Mouse (Mus musculus): ENCODE measurements around the gene Enpp1.

Enpp1 gene

DNA sequence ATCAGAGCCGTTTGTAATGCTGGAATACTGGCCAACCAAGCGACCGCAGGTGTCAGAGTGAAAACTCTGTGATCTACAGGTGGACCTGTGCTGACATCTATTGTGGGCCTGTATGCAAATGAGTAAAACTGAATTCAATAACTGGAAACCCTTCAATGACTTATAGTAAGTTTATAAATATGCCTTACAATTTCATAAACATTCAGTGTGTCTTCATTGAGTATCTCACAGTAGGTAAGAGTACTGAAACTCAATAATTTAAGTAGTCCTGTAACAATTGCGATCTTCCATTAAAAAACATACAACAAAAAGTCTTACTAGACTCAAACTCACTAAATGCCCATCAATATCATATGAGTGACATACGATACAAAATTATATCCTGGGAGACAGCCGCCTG, 1.6 kb downstream of the Enpp1 start:
- DNase-seq (ENCODE audit: low read depth, low spot score) = no peak

DNA sequence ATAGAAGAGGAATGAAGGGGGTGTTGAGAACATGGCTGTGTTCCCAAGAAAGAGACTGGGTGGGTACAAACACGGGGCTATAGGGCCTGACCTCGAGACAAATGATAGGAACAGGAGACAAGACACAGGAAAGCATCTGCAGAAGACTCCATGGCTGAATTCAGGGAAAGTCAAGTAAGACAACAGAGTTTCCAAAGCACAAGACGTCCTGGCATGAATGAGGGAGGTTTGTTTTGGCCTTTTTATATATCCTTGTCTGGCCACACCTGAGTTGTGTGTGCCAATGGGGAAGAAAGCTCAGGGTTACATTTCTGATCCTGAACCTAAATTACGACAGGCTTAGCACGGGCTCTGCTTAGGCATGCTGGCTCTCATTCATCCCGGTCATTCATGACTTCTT, 4.2 kb downstream of the Enpp1 start:
- no peak for DNase-seq (ENCODE audit: low read depth, low spot score)

DNA sequence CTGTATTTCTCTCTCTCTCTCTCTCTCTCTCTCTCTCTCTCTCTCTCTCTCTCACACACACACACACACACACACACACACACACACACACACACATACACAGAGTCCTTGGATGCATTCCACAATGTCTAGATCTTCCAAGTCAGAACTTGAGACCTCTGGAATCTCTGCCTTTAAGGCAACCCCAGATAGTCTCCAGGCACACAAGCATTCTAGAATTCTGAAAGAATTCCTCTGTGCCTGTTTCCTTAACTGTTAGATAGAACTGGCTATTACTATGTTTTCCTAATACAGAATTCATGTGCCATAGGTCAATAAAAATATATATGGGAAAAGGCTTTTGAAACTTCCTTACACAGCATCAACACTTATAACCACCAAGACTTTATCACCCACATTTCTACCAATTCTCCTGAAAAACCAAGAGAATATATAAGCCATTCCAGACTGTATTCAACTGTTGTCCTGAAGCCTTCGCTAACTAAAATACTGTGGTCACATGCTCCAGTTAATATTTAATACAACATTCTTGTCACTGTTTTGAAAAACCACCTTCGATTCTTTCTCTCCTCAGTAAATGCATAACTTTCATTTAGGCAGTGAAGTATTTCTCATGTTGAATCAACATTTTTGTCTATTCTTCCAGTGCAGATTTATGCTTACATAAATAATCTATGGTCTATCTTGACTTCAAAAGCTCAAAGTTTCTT, 5.4 kb downstream of the Enpp1 start:
- DNase-seq (ENCODE audit: low read depth, low spot score) = no peak

DNA sequence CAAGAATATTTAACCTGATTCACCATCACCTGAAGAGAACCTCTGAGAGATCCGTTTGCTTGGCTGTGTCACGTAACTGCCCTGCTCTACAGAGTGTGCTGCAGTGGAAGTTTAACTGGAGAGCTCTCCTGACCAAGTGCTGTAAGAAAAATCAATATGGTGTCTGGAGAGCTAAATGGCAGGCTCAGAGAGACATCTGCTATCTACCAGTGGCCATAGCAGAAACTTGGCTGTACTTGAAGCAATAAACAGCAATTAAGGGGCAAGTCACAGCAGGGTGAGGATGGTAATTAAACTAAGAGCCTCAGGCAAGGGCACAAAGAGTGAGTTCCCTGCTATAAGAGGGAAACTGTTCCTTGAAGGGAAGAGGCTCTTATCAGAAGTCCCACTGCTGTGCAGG, 9.3 kb downstream of the Enpp1 start:
- no peak for DNase-seq (ENCODE audit: low read depth, low spot score)

DNA sequence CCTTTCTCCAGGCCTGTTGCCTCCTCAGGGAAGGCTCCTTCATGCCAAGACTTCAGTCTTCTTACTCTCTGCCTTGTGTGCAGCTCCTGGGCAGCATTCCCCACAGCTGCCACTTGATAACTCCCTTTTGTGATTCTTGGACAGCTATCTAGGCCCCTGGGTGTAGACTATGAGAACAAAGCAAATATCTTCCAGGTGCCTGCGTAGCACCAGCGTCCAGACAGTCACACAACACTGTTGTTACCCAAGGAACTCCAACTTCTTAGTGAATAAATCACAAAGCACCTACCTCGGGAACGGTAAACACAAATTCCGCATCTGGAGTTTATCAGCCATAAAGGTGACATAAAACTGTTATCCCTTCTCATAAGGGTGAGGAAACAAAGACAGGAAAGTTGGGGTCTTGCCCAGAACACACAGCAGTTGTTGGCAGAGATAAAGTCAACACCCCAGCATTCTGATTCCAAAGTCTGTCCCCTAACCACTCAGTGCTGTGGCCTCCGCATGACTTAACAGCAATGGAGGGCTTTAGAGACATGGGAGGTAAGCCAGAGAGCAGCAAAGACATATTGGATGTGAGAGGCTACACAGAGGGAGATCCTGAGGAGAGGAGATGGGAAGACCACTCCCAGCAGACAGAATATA, 13.7 kb downstream of the Enpp1 start:
- peak; percentile 17 for DNase-seq (ENCODE audit: low read depth, low spot score)

DNA sequence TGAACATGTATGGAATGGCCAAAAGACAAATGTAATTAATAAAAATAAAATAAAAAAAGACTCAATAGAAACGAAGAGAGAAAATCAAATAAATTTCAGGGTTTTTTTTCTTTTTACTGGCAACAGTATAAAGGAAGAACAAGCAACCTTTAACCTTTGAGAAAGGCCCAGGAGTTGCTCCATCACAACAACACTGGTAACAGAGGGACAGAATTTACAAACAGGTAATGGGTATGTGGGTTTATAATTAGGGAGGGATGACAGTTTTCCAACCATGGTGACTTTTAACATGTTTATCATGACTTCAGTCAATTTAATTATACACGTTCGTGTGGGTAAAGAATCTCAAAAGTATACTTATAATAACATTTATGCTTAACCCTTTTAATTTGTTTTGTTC, 15.2 kb downstream of the Enpp1 start:
- DNase-seq (ENCODE audit: low read depth, low spot score) = no peak

DNA sequence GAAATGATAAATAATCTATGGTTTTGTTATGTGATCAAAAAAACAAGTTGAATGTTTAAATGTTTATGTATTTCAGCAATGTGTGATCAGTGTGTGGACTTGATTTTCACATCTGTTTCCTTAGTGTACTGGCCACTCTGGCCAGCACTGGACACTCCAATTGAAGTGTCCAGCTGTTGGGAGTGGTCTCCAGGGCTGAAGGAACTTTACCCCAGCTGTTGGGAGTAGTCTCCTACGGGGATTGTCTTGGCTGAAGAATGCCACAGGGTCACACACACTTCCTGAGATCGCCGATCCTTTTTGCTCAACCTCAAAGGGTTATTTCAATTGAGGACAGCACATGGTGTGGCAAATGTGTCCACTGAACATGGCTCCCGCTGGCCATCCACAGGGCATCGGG, 16.2 kb downstream of the Enpp1 start:
- peak; percentile 50 for DNase-seq (ENCODE audit: low read depth, low spot score)

DNA sequence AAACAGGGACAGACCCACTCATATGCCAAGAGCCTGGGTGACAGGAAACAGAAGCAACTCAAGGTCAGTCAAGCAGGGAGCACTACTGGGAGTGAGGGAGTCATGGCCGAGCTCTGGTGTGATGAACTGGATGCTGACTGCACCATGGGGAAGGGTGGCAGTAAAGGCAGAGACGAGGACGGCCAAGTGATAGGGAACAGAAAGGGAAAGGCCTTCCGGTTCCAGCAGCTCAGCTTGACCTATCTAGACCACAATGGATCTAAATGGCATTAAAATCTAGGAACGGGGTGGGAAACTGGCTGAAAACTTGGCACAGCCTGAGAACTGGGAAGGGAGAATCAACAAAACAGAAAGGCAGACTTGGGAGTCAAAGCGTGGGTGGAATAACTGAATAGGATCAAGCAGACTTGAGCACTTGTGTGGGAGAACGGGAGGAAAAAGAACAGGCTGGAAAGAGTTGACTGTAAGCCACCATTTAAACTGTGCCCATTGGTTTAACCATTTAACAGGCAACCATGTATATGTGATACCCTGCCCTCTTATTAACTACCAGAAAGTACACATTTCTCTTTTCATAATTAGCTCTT, 29.3 kb downstream of the Enpp1 start:
- peak; percentile 2 for DNase-seq (ENCODE audit: low read depth, low spot score)

DNA sequence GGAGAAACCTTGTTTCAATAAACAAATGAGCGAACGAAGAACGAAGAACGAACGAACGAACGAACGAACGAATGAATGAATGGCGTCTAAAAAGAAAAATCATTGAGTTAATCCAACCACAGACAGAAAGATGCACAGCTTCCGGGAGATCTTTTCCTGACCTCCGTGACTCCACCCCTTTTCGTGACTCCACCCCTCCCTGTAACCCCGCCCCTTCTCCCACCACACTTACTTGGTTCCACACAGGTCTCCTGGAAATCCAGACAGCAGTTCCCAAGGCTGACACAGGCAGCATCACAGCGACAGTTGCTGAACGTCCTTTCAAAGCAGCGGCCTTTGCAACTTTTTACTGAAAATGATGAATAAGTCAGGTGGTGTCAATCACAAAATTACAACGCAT, 34.3 kb downstream of the Enpp1 start:
- no peak for DNase-seq (ENCODE audit: low read depth, low spot score)

DNA sequence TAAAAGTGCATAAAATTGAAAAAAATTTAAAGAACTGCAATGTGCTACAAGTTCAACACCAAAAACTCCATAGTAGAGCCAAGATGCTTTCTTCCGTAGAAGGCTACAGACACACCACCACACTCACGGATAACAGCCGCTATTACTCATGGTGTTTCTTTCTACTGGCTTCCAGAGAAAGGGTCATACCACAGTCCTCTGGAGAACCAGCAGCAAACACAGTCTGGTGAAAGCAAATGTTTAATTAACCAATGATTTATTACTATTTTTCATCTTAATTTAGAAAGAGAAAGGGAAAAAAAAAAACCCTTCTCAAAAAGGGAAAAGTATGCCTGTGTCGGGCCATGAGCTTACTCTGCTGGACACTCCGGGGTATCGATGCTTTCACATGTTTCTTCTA, 37.7 kb downstream of the Enpp1 start:
- no peak for DNase-seq (ENCODE audit: low read depth, low spot score)

DNA sequence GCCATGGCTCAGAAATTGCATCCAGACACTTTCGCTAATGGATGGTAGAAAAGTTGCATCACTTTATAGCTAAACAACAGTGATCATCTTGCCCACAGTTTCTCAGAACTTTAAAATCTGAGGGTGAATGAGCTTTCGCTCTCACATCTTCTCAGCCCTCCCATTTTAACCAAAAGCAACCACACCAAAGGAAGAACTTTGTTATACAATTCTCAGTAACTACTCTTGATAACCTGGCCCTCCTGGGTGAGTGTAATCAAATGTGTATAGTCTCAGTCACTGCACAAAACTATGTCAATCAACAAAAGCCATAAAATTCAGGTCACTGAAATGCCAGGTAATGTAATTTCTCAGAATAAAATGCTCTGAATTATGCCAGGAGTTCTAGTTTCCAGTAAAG, 39.0 kb downstream of the Enpp1 start:
- DNase-seq (ENCODE audit: low read depth, low spot score) = no peak

DNA sequence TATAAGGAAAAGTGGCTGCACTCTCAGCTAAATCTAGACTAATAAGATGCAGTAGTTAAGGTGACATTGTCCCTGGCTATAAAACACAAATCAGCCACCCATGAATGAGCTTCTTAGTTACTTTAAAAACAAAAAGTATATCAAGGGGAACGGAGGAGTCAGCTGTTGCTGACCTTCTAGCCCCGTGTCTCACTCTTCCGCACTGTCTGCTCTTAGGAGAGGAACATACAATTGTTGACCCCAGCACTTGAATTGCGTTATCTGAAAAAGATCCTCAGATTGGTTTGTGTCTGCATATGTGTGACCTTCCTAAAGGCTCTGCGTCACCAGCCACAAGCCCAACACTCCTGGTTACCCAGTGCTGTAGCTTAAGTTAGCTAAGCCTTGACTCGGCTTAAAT, 41.4 kb downstream of the Enpp1 start:
- no peak for DNase-seq (ENCODE audit: low read depth, low spot score)

DNA sequence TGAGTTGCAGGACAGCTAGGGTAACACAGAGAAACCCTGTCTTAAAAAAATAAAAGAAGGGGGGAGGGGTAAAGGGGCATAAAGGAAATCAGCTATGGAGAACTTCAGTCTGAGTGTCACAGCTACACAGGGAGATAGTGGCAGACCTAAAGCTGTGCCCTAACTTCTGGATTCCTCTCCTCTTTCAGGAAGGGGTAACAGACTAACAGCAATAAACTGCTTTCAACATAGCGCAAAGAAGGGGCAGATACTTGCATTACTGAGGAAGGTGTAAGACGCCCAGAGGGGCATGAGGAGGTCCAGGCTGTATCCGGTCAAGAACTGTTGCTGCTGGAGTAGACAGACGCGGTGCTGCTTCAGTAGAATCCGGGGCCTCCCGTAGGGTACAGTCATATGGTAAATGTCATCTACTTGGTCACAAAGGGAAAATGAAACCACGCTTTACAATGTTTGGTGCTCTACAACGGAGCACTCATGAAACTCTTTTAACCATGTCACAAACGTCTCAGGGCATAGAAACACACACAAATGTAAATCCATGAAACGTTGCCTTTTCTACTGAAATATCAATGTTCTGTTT, 60.9 kb downstream of the Enpp1 start:
- no peak for DNase-seq (ENCODE audit: low read depth, low spot score)

DNA sequence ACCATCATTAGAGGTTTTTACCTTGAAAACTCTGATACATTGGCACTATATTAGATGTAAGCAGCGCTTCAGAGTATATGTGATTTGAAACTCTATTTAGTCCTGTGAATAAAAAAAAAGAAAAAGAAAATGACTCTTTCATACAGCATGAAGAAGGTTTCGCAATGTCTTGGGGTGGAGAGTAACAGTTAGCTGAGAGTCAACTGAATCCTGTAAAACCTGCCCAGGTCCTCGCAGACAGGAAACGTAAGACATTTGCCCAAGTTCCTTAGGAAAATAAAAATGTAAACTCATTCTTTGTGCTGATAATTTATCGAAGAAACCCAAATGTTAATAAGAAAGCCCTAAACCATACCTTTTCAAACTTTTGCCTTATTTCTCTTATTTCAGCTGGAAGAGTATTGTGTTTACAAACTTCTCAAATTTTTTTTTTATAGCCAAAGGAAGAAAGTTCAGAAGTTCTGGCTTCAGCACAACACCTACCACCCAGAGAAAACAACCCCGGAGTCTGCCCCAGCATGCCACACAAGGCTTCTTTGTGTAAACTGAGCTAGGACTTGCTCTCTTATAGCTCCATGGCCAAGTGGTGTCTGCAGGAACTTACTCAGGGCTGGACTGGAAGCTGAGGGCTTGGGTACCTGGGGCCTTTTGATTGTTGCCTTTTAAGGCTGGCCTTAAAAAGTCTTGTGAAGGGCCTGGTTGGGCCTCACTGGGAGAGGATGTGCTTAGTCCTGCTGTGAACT, 63.8 kb downstream of the Enpp1 start:
- no peak for DNase-seq (ENCODE audit: low read depth, low spot score)

DNA sequence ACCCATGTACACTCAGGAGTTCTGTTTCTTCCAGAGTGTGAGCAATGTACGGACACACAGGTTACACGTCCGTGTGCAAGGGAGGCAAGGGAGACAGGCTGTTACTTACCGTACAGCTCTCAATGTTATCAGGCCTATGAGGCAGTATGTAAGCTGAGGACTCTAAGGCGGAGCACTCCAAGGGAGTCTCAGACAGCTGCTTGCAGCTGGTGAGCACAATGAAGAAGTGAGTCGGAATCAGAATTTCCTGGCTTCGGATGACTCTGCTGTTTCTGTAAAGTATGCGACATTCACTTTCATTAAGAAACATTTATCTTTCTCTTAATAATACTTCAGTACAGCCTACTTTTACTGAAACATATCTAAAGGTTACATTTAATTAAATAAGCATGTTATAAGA, 66.8 kb downstream of the Enpp1 start:
- DNase-seq (ENCODE audit: low read depth, low spot score) = no peak

DNA sequence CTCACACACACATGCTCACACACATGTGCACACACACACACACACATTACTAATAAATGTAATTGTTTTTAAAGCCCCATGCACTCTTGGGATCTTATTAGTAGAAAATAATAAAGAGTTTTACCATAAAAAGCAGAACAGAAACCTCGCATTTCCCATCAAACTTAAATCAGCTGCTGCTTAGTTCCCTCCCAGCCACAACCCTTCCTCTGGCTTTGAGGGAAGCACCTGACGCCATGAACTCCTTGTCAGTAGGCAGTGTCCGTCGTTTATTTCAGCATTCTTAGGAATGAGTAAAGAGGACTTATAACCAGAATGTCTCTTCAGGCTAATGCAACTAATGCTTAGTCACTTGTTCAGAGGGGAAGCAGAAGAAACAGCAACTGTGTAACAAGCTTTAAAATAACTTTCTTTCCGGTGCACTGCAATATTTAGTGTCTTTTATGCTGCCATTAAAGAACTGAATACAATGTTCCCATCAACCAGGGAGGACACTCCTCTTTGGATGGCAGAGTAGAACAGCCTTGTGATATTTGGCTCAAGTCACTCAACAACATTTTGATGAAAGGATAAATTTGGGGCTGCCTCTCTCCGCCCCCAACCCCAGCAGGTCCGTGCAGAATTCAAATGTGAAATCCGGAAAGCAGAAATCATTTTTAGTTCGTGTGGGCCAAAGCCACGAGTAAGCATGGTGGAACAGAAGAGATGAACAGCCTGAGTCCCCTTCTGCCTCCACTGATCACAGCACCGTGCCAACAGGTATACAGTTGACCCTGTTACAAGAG, 69.0 kb downstream of the Enpp1 start:
- no peak for DNase-seq (ENCODE audit: low read depth, low spot score)

DNA sequence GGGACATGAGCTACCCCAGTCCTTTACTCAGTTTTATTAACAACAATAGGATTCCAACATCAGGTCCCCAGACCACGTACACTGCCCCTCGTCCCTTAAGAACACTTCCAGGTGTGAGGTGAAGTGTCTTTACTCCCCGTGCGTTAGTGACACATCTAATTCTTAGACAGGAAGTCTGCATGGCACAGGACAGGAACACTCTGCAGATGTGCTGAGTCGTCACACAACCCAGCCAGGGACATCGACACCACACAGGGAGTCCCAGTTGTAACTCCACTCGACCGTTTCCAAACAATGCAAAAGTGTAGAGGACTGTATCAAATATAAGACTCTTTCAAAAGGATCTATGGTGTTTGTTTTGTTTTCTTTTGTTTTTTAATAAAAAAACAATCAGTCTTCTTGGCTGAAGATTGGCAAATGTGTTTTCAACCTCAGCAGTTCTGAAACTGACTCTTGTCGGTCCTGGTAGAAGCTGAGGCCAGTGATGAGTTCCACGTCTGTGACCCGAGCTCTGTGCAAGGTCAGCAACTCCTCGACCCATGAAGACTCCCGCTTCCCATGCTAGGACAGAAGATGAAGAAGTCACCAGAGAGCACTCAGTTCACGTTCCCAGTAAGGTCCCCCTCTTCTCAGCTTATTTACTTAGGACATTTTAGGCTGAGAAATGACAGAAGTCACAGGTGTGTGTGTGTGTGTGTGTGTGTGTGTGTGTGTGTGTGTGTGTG, 70.4 kb downstream of the Enpp1 start:
- DNase-seq (ENCODE audit: low read depth, low spot score) = no peak

DNA sequence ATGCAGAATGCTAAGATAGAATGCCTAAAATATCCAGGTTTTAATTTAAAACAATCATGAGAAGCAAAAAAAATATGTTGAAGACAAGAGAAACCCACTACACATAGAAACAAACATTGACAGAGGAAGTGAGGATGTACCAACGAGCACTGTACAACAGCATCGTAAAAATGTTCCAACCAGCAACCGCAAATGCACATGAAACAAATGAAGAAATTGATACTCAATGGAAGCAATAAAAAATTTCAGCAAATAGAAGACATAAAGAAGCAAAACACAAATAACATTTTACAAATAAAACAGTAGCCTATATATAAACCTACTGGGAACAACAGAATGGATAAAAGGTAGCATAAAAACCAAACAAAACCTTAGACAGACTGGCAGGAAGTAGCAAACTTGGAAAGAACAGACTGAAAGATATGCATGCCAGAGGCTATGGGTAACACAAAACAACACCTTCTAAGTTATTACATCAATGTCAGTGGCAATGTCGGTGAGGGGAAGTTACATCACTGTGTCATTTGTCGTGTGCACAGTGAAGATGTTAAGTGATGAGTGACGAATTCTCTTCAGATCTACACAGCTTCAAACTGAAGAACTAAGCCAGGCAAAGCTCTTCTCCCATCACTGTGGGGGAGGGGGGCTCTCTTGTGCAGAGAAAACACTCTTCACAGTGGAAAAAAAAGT, 71.6 kb downstream of the Enpp1 start:
- no peak for DNase-seq (ENCODE audit: low read depth, low spot score)

DNA sequence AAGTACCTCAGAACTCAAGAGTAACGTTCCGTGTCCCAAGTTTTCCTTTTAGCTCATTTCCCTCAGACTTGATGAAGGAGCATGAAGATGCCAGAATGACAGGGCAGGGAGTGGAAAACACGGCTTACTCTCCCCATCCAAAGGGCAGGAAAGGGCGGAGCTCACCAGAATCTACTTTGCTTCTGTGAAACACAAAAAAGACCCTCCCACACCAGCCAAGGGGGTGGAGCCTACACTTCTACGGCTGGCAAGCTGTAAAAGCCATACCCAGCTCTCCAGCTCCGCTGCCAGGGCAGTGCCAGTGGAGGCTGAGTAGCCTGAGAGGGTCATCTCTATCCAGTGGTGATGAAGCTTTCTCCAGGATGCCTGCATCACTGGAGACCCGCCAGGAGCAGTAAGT, 72.4 kb downstream of the Enpp1 start:
- no peak for DNase-seq (ENCODE audit: low read depth, low spot score)

All from skeletal muscle tissue, adult 2 months (tissue).